Mouse (Mus musculus) CH12.LX (cell line): Measurements from ENCODE around the gene Tbc1d10a. TPM values are rescaled to one million over a fixed set of nuclear protein-coding genes. Genes with fewer than 3 reads are reported as not detected.

Experiments
- DNase-seq: peaks from one replicate; pipeline ENCODE4 v3.0.0-alpha.2; 2013; ENCODE audit errors: extremely low read depth
- H3K27ac ChIP-seq: 2 replicates; pipeline ENCODE4 v1.5.1; 2012; ENCODE audit warnings: low read depth, mild to moderate bottlenecking, control low read depth, moderate library complexity; ENCODE audit not compliant: insufficient read depth
- H3K27me3 ChIP-seq: replicated peaks from 2 replicates; pipeline ENCODE3; 2012; ENCODE audit warnings: inconsistent platforms
- H3K36me3 ChIP-seq, 2 experiments: replicated peaks in 1 of 2; 2 replicates each; pipeline versions ENCODE3 to v1.6.1; 2012; ENCODE audit warnings: inconsistent platforms in 1 of 2, low read length in 1 of 2, mild to moderate bottlenecking in 1 of 2, mixed read lengths in 1 of 2, moderate library complexity in 1 of 2; ENCODE audit not compliant: control insufficient read depth in 1 of 2, insufficient read depth in 1 of 2
- H3K4me1 ChIP-seq, 2 experiments: 2 replicates each; pipeline ENCODE4 v1.6.1; 2012; ENCODE audit warnings: inconsistent platforms in 1 of 2, moderate library complexity in 1 of 2; ENCODE audit not compliant: insufficient read depth in 2 of 2, control insufficient read depth in 1 of 2
- H3K4me2 ChIP-seq: 2 replicates; pipeline ENCODE4 v1.6.1; 2012; ENCODE audit warnings: low read depth, mild to moderate bottlenecking, control low read depth; ENCODE audit not compliant: poor library complexity, insufficient read depth, severe bottlenecking
- H3K4me3 ChIP-seq, 3 experiments: fragments of 150-350 bp in 1 of 3; sonication (generic) in 1 of 3; replicated peaks in 1 of 3; 2 replicates each; pipeline versions ENCODE3 to v1.5.1; 2011 to 2012; ENCODE audit warnings: low read depth in 2 of 3, low read length in 2 of 3, mild to moderate bottlenecking in 2 of 3, moderate library complexity in 2 of 3, control low read depth in 1 of 3, improper control_type of control experiment in 1 of 3, inconsistent platforms in 1 of 3, mixed read lengths in 1 of 3; ENCODE audit not compliant: poor library complexity in 1 of 3
- H3K79me2 ChIP-seq: replicated peaks from 2 replicates; pipeline ENCODE4 v1.6.1; 2012; ENCODE audit warnings: mild to moderate bottlenecking, moderate library complexity; ENCODE audit not compliant: control insufficient read depth, poor library complexity, insufficient read depth, severe bottlenecking; ENCODE audit errors: extremely low read depth
- H3K9ac ChIP-seq: 2 replicates; pipeline ENCODE4 v1.6.1; 2012; ENCODE audit warnings: low read depth, mild to moderate bottlenecking, control low read depth, moderate library complexity; ENCODE audit not compliant: insufficient read depth
- H3K9me3 ChIP-seq: replicated peaks from 2 replicates; pipeline ENCODE3; 2012; ENCODE audit warnings: low read length, inconsistent platforms, mixed read lengths
- BHLHE40 ChIP-seq: IDR thresholded peaks from 2 replicates; pipeline ENCODE4 v1.6.1; 2011; ENCODE audit warnings: mild to moderate bottlenecking, low read depth, low read length, improper control_type of control experiment
- CHD1 ChIP-seq: IDR thresholded peaks from 2 replicates; pipeline ENCODE4 v1.6.1; 2012; ENCODE audit warnings: low read depth, low read length, improper control_type of control experiment, inconsistent platforms
- CHD2 ChIP-seq: IDR thresholded peaks from 2 replicates; pipeline ENCODE4 v1.6.1; 2011; ENCODE audit warnings: low read length, improper control_type of control experiment
- E2F4 ChIP-seq: IDR thresholded peaks from 2 replicates; pipeline ENCODE4 v1.6.1; 2011; ENCODE audit warnings: low read depth, low read length, improper control_type of control experiment; ENCODE audit not compliant: insufficient replicate concordance
- ELF1 ChIP-seq: IDR thresholded peaks from 2 replicates; pipeline ENCODE4 v1.6.1; 2014; ENCODE audit warnings: low read depth, mild to moderate bottlenecking, inconsistent platforms, low read length, improper control_type of control experiment
- ETS1 ChIP-seq: conservative IDR thresholded peaks from 2 replicates; pipeline ENCODE4 v1.6.1; 2012; ENCODE audit warnings: low read depth, mild to moderate bottlenecking, inconsistent platforms, low read length, improper control_type of control experiment, moderate library complexity
- GABPA ChIP-seq: IDR thresholded peaks from 2 replicates; pipeline ENCODE4 v1.6.1; 2012; ENCODE audit warnings: low read depth, low read length, improper control_type of control experiment, inconsistent platforms; ENCODE audit not compliant: insufficient replicate concordance
- HCFC1 ChIP-seq: IDR thresholded peaks from 2 replicates; pipeline ENCODE4 v1.6.1; 2012; ENCODE audit warnings: low read depth, mild to moderate bottlenecking, inconsistent platforms, low read length, improper control_type of control experiment
- IRF4 ChIP-seq: IDR thresholded peaks from 2 replicates; pipeline ENCODE4 v1.6.1; 2014; ENCODE audit warnings: low read depth, mild to moderate bottlenecking, inconsistent platforms, low read length, improper control_type of control experiment
- KAT2A ChIP-seq: IDR thresholded peaks from 2 replicates; pipeline ENCODE4 v1.6.1; 2012; ENCODE audit warnings: low read length, improper control_type of control experiment, inconsistent platforms; ENCODE audit not compliant: insufficient replicate concordance
- MAFK ChIP-seq: IDR thresholded peaks from 2 replicates; pipeline ENCODE4 v1.6.1; 2011; ENCODE audit warnings: low read length, improper control_type of control experiment; ENCODE audit not compliant: insufficient replicate concordance
- MEF2A ChIP-seq: IDR thresholded peaks from 2 replicates; pipeline ENCODE4 v1.6.1; 2014; ENCODE audit warnings: low read depth, mild to moderate bottlenecking, inconsistent platforms, low read length, improper control_type of control experiment, borderline replicate concordance
- MYC ChIP-seq: IDR thresholded peaks from 2 replicates; pipeline ENCODE4 v1.6.1; 2011; ENCODE audit warnings: low read depth, mild to moderate bottlenecking, improper control_type of control experiment, low read length
- NELFE ChIP-seq: IDR thresholded peaks from 2 replicates; pipeline ENCODE4 v1.6.1; 2011; ENCODE audit warnings: low read depth, low read length, improper control_type of control experiment
- NRF1 ChIP-seq: IDR thresholded peaks from 2 replicates; pipeline ENCODE4 v1.6.1; 2014; ENCODE audit warnings: low read depth, mild to moderate bottlenecking, inconsistent platforms, low read length, improper control_type of control experiment, moderate library complexity
- PAX5 ChIP-seq: IDR thresholded peaks from 2 replicates; pipeline ENCODE4 v1.6.1; 2012; ENCODE audit warnings: low read length, inconsistent platforms, mixed read lengths
- POLR2A ChIP-seq: IDR thresholded peaks from 2 replicates; pipeline ENCODE4 v1.6.1; 2011; ENCODE audit warnings: low read depth, mild to moderate bottlenecking, improper control_type of control experiment, low read length
- POLR2AphosphoS2 ChIP-seq: IDR thresholded peaks from 2 replicates; pipeline ENCODE4 v1.6.1; 2011; ENCODE audit warnings: low read depth, low read length, improper control_type of control experiment
- SIN3A ChIP-seq: IDR thresholded peaks from 2 replicates; pipeline ENCODE4 v1.6.1; 2012; ENCODE audit warnings: low read length, improper control_type of control experiment, inconsistent platforms
- SMC3 ChIP-seq: IDR thresholded peaks from 2 replicates; pipeline ENCODE4 v1.6.1; 2011; ENCODE audit warnings: low read depth, low read length, improper control_type of control experiment
- TBP ChIP-seq: conservative IDR thresholded peaks from 2 replicates; pipeline ENCODE4 v1.6.1; 2011; ENCODE audit warnings: low read depth, low read length, improper control_type of control experiment
- TCF12 ChIP-seq: IDR thresholded peaks from 2 replicates; pipeline ENCODE4 v1.6.1; 2014; ENCODE audit warnings: low read depth, mild to moderate bottlenecking, inconsistent platforms, low read length, improper control_type of control experiment
- UBTF ChIP-seq: IDR thresholded peaks from 2 replicates; pipeline ENCODE4 v1.6.1; 2012; ENCODE audit warnings: low read depth, mild to moderate bottlenecking, inconsistent platforms, low read length, improper control_type of control experiment, moderate library complexity
- USF1 ChIP-seq: IDR thresholded peaks from 2 replicates; pipeline ENCODE4 v1.6.1; 2014; ENCODE audit warnings: low read depth, mild to moderate bottlenecking, inconsistent platforms, low read length, improper control_type of control experiment
- ZC3H11A ChIP-seq: IDR thresholded peaks from 2 replicates; pipeline ENCODE4 v1.6.1; 2012; ENCODE audit warnings: low read depth, mild to moderate bottlenecking, inconsistent platforms, low read length, improper control_type of control experiment
- ZKSCAN1 ChIP-seq: IDR thresholded peaks from 2 replicates; pipeline ENCODE4 v1.6.1; 2012; ENCODE audit warnings: low read depth, inconsistent platforms, low read length, improper control_type of control experiment, borderline replicate concordance
- ZNF384 ChIP-seq: IDR thresholded peaks from 2 replicates; pipeline ENCODE4 v1.6.1; 2012; ENCODE audit warnings: low read depth, low read length, improper control_type of control experiment, inconsistent platforms
- dilution Hi-C: fragments of 300-500 bp; cut with MboI; formaldehyde crosslinking; loops from 2 replicates; pipeline ENCODE4 v1.14.3; 2020; ENCODE audit warnings: low sequenced_read_pairs; ENCODE audit not compliant: extremely low pct_unique_long_range_greater_than_20kb, extremely low pct_ligation_motif_present
- in situ Hi-C: fragments of 300-500 bp; cut with MboI; formaldehyde crosslinking; loops from 3 replicates; pipeline ENCODE4 v1.14.3; 2019; ENCODE audit warnings: low sequenced_read_pairs, low pct_ligation_motif_present, low pct_unique_long_range_greater_than_20kb, mixed read lengths
- polyA plus RNA-seq: library from polyadenylated mRNA; unstranded; fragments of >175 nt; gene quantifications from 2 replicates; pipeline ENCODE4 v1.2.1, GENCODE M21; 2012; ENCODE audit warnings: low read depth; ENCODE audit not compliant: insufficient read length
- total RNA-seq, 2 experiments: library from RNA; depleted of rRNA; stranded (reverse); fragments of 300-350 nt in 1 of 2; fragments of >200 nt in 1 of 2; gene quantifications; 2 replicates each; pipeline ENCODE4 v1.2.3; 2012 to 2014

Gene Tbc1d10a
- total and polyA plus RNA-seq, 3 experiments = 30.3 to 33.9 (median 33.5) TPM

DNA sequence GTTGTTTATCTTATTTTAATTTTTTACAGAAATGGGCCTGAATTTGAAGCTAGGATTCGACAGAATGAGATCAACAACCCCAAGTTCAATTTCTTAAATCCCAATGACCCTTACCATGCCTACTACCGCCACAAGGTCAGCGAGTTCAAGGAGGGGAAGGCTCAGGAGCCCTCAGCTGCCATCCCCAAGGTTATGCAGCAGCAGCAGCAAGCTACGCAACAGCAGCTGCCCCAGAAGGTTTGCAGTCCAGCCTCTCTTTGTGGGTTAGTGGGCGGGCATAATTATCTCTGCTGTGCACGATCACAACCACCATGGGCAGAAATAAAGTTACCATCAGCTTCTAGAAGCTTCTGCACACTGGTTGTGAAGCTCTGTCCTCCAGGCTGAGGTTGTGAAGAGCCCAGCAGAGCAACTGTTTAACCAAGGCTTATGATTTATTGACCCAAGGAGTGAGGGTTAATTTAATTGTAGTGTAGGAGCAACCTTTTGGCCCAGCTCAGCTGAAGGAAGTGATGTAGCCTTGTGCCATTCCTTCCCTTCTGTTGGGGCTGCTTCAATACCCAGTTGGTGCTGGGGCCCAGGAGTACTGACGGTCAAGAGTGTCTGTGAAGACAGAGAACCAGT is 20.0 kb upstream of the Tbc1d10a start:
- peaks cover 69% of the 10 kb centered on the region for H3K79me2 ChIP-seq
- dilution Hi-C loops = no loop called here

DNA sequence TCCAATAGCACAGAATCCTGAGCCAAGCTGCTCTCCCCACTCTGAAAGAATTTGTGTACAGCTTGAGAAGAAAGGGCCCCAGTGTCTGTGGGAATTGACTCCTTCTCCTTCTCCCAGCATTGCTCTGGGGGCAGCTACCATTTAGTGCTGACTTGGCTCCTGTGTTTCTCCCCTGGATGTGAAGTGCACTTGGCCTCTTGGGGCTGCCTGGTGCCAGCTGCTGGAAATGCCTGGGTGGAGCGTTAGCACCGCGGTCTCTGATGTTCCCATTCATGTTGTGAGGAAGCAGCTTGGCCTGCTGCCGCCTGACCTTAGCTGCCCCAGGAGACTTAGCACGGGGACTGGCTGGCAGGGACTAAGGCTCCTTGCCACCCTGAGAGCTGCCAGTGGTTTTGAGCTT is 12.0 kb upstream of the Tbc1d10a start:
- Histone ChIP-seq H3K9me3 (no peaks in the 10 kb centered on the region), H3K4me3 (no peak overlapping the region), H3K79me2 (peaks cover 7% of the 10 kb centered on the region), H3K27ac (no peak overlapping the region), H3K27me3 (no peaks in the 10 kb centered on the region), H3K4me2 (no peak overlapping the region), H3K4me1 (no peaks in the 10 kb centered on the region), H3K9ac (no peak overlapping the region), H3K36me3 (peaks cover 96 to 99% of the 10 kb centered on the region in 2 experiments)
- TF ChIP-seq ZKSCAN1 (no peak), TBP (no peak), CHD2 (no peak), POLR2A (no peak; the same call in 1 of the 2 replicates), HCFC1 (no peak), KAT2A (no peak), E2F4 (no peak), BHLHE40 (no peak), ZNF384 (no peak), IRF4 (no peak), USF1 (no peak), TCF12 (no peak), ELF1 (no peak), ZC3H11A (no peak), SMC3 (no peak), UBTF (no peak), MEF2A (no peak), POLR2AphosphoS2 (no peak), NRF1 (no peak)
- in situ Hi-C loops (no loop called here), dilution Hi-C loops (no loop called here)
- DNase-seq = no peak

More for the DNA sequence above, 20.0 kb upstream of the Tbc1d10a start:
- peaks cover 85 to 97% of the 10 kb centered on the region in 2 experiments for H3K36me3 ChIP-seq
- no peak overlapping the region for H3K9ac ChIP-seq
- no peak overlapping the region for H3K4me3 ChIP-seq
- no peak overlapping the region for H3K4me2 ChIP-seq
- H3K4me1 ChIP-seq = peaks cover 19 to 43% of the 10 kb centered on the region in 2 experiments
- no peaks in the 10 kb centered on the region for H3K9me3 ChIP-seq
- no peak overlapping the region for H3K27ac ChIP-seq
- TF ChIP-seq CHD2 = no peak
- no peak for TF ChIP-seq POLR2AphosphoS2
- no peak for TF ChIP-seq ZKSCAN1
- no peak for TF ChIP-seq CHD1
- TF ChIP-seq GABPA = no peak
- no peak for TF ChIP-seq E2F4
- no peak for TF ChIP-seq TBP
- TF ChIP-seq USF1 = no peak
- no peak for TF ChIP-seq IRF4
- no peak for TF ChIP-seq ZC3H11A
- no peak for TF ChIP-seq PAX5
- no peak for TF ChIP-seq KAT2A
- no peak for TF ChIP-seq SIN3A
- no peak for TF ChIP-seq ELF1
- TF ChIP-seq NELFE = no peak
- TF ChIP-seq MYC = no peak
- TF ChIP-seq MAFK = no peak
- TF ChIP-seq ETS1 = no peak
- in situ Hi-C loops = no loop called here
- no peaks in the 10 kb centered on the region for H3K27me3 ChIP-seq
- no peak for DNase-seq
